Mouse (Mus musculus): ENCODE data around the gene Slc44a5. TPM values are rescaled to one million over a fixed set of nuclear protein-coding genes. Genes with fewer than 3 reads are reported as not detected.

Slc44a5 gene
- polyA plus RNA-seq, 1 experiment = 0.35 TPM

GRCm38 (mm10) chr3:154298490-154298889 is 325.3 kb downstream of the Slc44a5 start:
- TF ChIP-seq CTCF (IDR thresholded peaks at IDR 0.05; ENCODE audit: borderline replicate concordance, insufficient read depth, low read length) (no peak), POLR2A (IDR thresholded peaks at IDR 0.05; ENCODE audit: low read depth, low read length) (no peak)
- Histone ChIP-seq H3K4me3 (ENCODE audit: insufficient read depth, low read length) (no peak overlapping the region), H3K27ac (ENCODE audit: insufficient read depth, low read length) (no peak overlapping the region), H3K4me1 (ENCODE audit: control insufficient read depth, insufficient read depth, low read length) (no peaks in the 10 kb centered on the region)

- Histone ChIP-seq H3K4me3 (ENCODE audit: insufficient read depth, low read length) (no peak overlapping the region), H3K4me1 (ENCODE audit: control insufficient read depth, insufficient read depth, low read length) (peaks cover 5% of the 10 kb centered on the region; the same call in 1 of the 2 replicates), H3K27ac (ENCODE audit: insufficient read depth, low read length) (no peak overlapping the region)
- no peak for TF ChIP-seq CTCF (IDR thresholded peaks at IDR 0.05; ENCODE audit: borderline replicate concordance, insufficient read depth, low read length)
- no peak for TF ChIP-seq POLR2A (IDR thresholded peaks at IDR 0.05; ENCODE audit: low read depth, low read length)
Measured at GRCm38 (mm10) chr3:154300006-154300405, 326.8 kb downstream of the Slc44a5 start.

DNA sequence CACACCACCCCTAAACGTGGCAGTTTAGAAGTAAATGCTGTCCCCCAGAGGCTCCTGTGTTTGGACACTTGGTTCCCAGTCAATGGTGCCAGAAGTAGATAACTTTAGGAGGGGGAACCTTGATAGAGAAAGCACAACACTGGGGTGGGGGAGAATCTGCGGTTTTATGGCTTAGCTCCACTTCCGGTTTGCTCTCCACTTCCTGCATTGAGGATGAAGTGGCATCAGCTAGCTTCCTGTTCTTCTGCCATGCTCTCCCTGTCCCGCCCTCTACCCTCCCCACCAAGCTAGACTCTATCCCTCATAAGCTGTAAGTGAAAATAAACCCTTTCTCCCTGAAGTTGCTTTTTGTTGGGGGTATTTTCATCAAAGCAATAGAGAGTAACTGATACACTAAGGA is 327.9 kb downstream of the Slc44a5 start:
- no peak overlapping the region for H3K27ac ChIP-seq (ENCODE audit: insufficient read depth, low read length)
- H3K4me3 ChIP-seq (ENCODE audit: insufficient read depth, low read length) = no peak overlapping the region
- peaks cover 9% of the 10 kb centered on the region for H3K4me1 ChIP-seq (ENCODE audit: control insufficient read depth, insufficient read depth, low read length)
- TF ChIP-seq CTCF (IDR thresholded peaks at IDR 0.05; ENCODE audit: borderline replicate concordance, insufficient read depth, low read length) (no peak), POLR2A (IDR thresholded peaks at IDR 0.05; ENCODE audit: low read depth, low read length) (no peak)

GRCm38 (mm10) chr3:154305163-154305884 is 332.1 kb downstream of the Slc44a5 start:
- Histone ChIP-seq H3K4me1 (ENCODE audit: control insufficient read depth, insufficient read depth, low read length) (peaks cover 9% of the 10 kb centered on the region), H3K27ac (ENCODE audit: insufficient read depth, low read length) (no peak overlapping the region), H3K4me3 (ENCODE audit: insufficient read depth, low read length) (no peak overlapping the region)
- no peak for TF ChIP-seq CTCF (IDR thresholded peaks at IDR 0.05; ENCODE audit: borderline replicate concordance, insufficient read depth, low read length)
- no peak for TF ChIP-seq POLR2A (IDR thresholded peaks at IDR 0.05; ENCODE audit: low read depth, low read length)

DNA sequence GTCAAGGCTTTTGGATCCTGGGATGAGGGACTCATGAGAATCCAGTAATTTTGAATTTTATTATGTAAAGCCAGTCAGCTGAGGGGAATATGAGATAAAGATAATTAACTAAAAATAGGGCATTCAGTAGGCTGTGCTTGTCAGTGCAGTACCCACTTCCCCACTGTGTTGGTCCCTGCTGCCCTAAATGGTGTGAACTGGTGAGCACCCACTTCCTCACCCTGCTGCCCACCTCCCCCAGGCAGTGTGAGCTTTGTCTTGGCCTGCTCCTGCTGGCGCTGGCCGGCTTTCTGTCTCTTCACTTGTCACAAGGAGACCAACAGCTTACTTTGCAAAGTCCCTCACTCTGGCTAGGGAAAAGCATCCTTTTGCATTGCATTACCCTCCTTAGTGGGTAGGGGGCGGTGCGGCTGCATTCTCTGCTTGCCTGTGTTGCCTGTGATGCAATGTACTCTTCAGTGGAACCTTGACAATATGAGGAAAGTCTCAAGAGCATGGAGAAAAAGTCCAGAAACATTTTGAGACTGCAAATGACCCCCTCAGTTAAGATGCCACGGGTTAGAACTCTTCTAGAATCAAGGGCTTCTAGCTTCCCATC is 344.5 kb downstream of the Slc44a5 start:
- H3K27ac ChIP-seq (ENCODE audit: insufficient read depth, low read length) = no peak overlapping the region
- TF ChIP-seq POLR2A (IDR thresholded peaks at IDR 0.05; ENCODE audit: low read depth, low read length) (no peak), CTCF (IDR thresholded peaks at IDR 0.05; ENCODE audit: borderline replicate concordance, insufficient read depth, low read length) (peak; percentile 38; the same call in 1 of the 2 replicates)
- no peaks in the 10 kb centered on the region for H3K4me1 ChIP-seq (ENCODE audit: control insufficient read depth, insufficient read depth, low read length)
- H3K4me3 ChIP-seq (ENCODE audit: insufficient read depth, low read length) = no peak overlapping the region

Other genes with a start within 250 kb of the Slc44a5 start
- gene St6galnac3, start 248.3 kb upstream of the Slc44a5 start, polyA plus RNA-seq (2011; ENCODE audit: insufficient read length, low read depth, missing spikeins) = 1.6 and 2.5 TPM in 2 replicates
- not detected in 2 replicates for gene Asb17, start 129.2 kb upstream of the Slc44a5 start, polyA plus RNA-seq (2011; ENCODE audit: insufficient read length, low read depth, missing spikeins)
- 0.27 and 0.32 TPM in 2 replicates for gene Msh4, start 67.3 kb upstream of the Slc44a5 start, polyA plus RNA-seq (2011; ENCODE audit: insufficient read length, low read depth, missing spikeins)
- 66.8 and 71.9 TPM in 2 replicates for gene Rabggtb, start 60.4 kb upstream of the Slc44a5 start, polyA plus RNA-seq (2011; ENCODE audit: insufficient read length, low read depth, missing spikeins)
- 54.6 and 62.2 TPM in 2 replicates for gene Acadm, start 28.8 kb upstream of the Slc44a5 start, polyA plus RNA-seq (2011; ENCODE audit: insufficient read length, low read depth, missing spikeins)